Mouse (Mus musculus): ENCODE measurements around the gene Trp53rkb. TPM values are rescaled to one million over a fixed set of nuclear protein-coding genes. Genes with fewer than 3 reads are reported as not detected.

Gene Trp53rkb
- polyA plus RNA-seq, 1 experiment from 2014 or later: 11.1 TPM

- H3K9me3 ChIP-seq: no peaks in the 10 kb centered on the region
- no peak for DNase-seq (ENCODE audit: extremely low spot score, low spot score)
- no peaks in the 10 kb centered on the region for H3K27me3 ChIP-seq (ENCODE audit: poor library complexity, severe bottlenecking)
- H3K36me3 ChIP-seq (replicated peaks): no peaks in the 10 kb centered on the region; the same call in 1 of the 2 replicates
- no peak overlapping the region for H3K27ac ChIP-seq
- peaks cover 15% of the 10 kb centered on the region for H3K4me1 ChIP-seq
- WGBS: 95% methylated on average over 5 of the region's 5 CpGs
- H3K4me3 ChIP-seq: no peak overlapping the region
Measured at GRCm38 (mm10) chr2:166824386-166824785, 32.1 kb downstream of the Trp53rkb start.

GRCm38 (mm10) chr2:166824998-166825397, 32.7 kb downstream of the Trp53rkb start:
- H3K27me3 ChIP-seq (ENCODE audit: poor library complexity, severe bottlenecking): no peaks in the 10 kb centered on the region
- WGBS: 93% methylated on average over 5 of the region's 5 CpGs
- no peak overlapping the region for H3K27ac ChIP-seq
- no peaks in the 10 kb centered on the region; the same call in 1 of the 2 replicates for H3K36me3 ChIP-seq (replicated peaks)
- H3K4me3 ChIP-seq: no peak overlapping the region
- DNase-seq (ENCODE audit: extremely low spot score, low spot score): no peak
- H3K4me1 ChIP-seq: peaks cover 15% of the 10 kb centered on the region
- H3K9me3 ChIP-seq: no peaks in the 10 kb centered on the region

DNA sequence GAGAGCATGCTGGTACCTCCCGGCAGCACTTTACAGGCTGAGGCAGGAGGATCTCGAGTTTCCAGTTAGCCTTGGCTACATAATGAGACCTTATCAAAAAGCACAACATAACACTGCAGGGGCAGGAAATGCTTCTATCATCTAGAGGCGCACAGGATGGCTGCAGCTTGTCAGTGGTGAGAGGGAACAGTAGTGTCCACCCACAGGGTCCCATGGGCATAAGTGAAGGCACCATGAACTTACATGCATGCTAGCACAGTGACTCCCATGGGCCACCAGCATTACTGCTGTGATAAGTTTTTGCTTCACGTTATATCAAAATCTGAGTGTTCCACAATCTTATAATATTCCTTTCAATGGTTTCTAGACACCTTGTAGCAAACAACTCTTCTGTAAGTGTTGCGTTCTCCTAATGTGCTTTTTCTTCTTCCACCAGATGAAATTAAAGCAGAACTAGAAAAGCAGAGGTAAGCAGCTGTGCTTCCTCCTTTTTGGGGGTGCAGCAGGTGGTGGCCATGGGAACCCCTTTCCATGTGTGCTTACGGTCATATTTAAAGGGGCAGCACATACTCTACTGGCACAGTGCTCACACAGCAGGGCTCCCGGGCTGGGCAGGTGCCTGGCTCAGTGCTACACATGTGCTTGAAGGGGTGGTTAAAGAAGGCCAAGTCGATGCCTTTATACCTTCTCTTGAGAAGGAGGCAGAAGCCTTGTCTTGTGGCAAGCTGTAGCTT, 34.3 kb downstream of the Trp53rkb start:
- 91% methylated on average over 8 of the region's 8 CpGs for whole genome bisulfite sequencing
- H3K4me3 ChIP-seq: no peak overlapping the region
- H3K36me3 ChIP-seq (replicated peaks): no peaks in the 10 kb centered on the region; the same call in 1 of the 2 replicates
- no peak overlapping the region for H3K27ac ChIP-seq
- H3K9me3 ChIP-seq: no peaks in the 10 kb centered on the region
- 0 out of 2 replicates have a peak, but pooled peaks cover 5% of the 10 kb centered on the region for H3K4me1 ChIP-seq
- H3K27me3 ChIP-seq (ENCODE audit: poor library complexity, severe bottlenecking): no peaks in the 10 kb centered on the region
- DNase-seq (ENCODE audit: extremely low spot score, low spot score): no peak

GRCm38 (mm10) chr2:166828306-166828705, 36.0 kb downstream of the Trp53rkb start:
- 93% methylated on average over 12 of the region's 12 CpGs for WGBS
- H3K27me3 ChIP-seq (ENCODE audit: poor library complexity, severe bottlenecking): no peaks in the 10 kb centered on the region
- H3K4me1 ChIP-seq: no peaks in the 10 kb centered on the region
- H3K9me3 ChIP-seq: no peaks in the 10 kb centered on the region
- H3K27ac ChIP-seq: no peak overlapping the region
- DNase-seq (ENCODE audit: extremely low spot score, low spot score): no peak
- H3K36me3 ChIP-seq (replicated peaks): no peaks in the 10 kb centered on the region; the same call in 1 of the 2 replicates
- no peak overlapping the region for H3K4me3 ChIP-seq

DNA sequence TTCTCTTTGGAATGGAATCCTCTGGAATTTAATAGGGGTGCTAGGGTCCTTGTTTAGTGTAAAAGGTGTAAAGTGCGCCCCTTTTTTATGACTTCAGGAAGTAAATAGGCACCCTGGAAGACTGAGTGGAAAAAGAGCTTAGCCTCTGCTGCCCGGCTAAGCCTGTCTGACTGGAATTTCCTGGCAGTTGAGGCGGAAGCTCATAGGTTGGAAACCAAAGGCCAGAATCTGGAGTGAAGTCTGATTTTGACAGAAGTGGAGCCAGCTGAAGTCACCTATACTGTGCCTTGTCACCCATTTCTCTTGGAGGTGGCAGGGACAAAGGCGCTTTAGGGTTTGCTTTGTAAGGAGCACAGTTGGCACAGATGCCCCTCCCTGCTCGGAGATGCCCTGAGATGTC, 38.0 kb downstream of the Trp53rkb start:
- Histone ChIP-seq H3K4me1 (0 out of 2 replicates have a peak, but pooled peaks cover 3% of the 10 kb centered on the region), H3K9me3 (no peaks in the 10 kb centered on the region), H3K27me3 (ENCODE audit: poor library complexity, severe bottlenecking) (no peaks in the 10 kb centered on the region), H3K27ac (no peak overlapping the region), H3K36me3 (replicated peaks) (peaks cover 6% of the 10 kb centered on the region), H3K4me3 (no peak overlapping the region)
- 91% methylated on average over 5 of the region's 5 CpGs for WGBS
- DNase-seq (ENCODE audit: extremely low spot score, low spot score): no peak

DNA sequence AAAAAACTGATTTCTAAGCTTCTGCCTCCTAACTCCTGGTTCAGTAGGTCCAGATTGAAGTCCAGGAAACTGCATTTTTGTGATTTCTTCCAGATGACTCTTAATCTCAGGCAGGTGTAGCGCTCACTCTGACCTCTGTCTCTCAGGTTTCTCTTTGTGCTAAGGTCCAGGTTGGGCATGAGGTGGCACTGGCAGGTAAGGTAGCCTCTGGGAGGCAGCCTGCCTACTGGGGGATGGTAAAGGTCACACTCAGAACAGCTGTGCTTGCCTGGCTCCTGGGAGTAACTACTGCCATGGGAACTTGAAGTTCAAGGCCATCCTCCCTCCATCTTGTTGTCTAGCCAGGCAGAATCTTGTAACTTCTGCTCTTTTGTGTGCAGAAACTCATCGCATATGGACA, 41.8 kb downstream of the Trp53rkb start:
- H3K4me3 ChIP-seq: no peak overlapping the region
- peaks cover 20% of the 10 kb centered on the region for H3K36me3 ChIP-seq (replicated peaks)
- H3K27ac ChIP-seq: 0 out of 2 replicates have a peak overlapping the region, but pooled peaks have one; percentile 20
- H3K4me1 ChIP-seq: 0 out of 2 replicates have a peak, but pooled peaks cover 3% of the 10 kb centered on the region
- WGBS: 97% methylated on average over 2 of the region's 2 CpGs
- DNase-seq (ENCODE audit: extremely low spot score, low spot score): no peak
- no peaks in the 10 kb centered on the region for H3K27me3 ChIP-seq (ENCODE audit: poor library complexity, severe bottlenecking)
- no peaks in the 10 kb centered on the region for H3K9me3 ChIP-seq

DNA sequence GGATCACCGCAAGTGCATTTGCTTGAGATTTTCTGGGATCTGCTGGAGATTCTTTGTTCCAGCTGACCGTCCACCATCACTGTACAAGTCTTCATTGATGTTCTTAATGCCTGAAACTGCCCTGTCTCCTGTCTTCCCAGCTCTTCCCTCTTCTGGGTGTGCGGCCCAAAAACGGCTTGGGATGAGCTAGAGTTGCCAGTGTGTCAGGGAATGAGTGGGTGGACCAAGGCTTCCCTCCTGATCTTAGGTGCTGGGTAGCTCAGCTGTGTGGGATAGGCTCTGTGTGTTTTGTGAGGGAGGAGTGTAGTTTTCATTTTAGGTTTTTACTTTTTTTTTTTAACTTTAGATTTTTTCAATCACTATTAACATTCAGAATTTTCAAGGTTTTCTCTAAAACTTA, 42.5 kb downstream of the Trp53rkb start:
- H3K36me3 ChIP-seq (replicated peaks): peaks cover 20% of the 10 kb centered on the region
- H3K27ac ChIP-seq: no peak overlapping the region
- H3K4me1 ChIP-seq: 0 out of 2 replicates have a peak, but pooled peaks cover 3% of the 10 kb centered on the region
- DNase-seq (ENCODE audit: extremely low spot score, low spot score): no peak
- no peaks in the 10 kb centered on the region for H3K27me3 ChIP-seq (ENCODE audit: poor library complexity, severe bottlenecking)
- H3K4me3 ChIP-seq: no peak overlapping the region
- 96% methylated on average over 4 of the region's 4 CpGs for WGBS
- no peaks in the 10 kb centered on the region for H3K9me3 ChIP-seq

GRCm38 (mm10) chr2:166835581-166835980, 43.2 kb downstream of the Trp53rkb start:
- Histone ChIP-seq H3K27ac (no peak overlapping the region), H3K4me3 (no peak overlapping the region), H3K9me3 (no peaks in the 10 kb centered on the region), H3K36me3 (replicated peaks) (peaks cover 21% of the 10 kb centered on the region), H3K27me3 (ENCODE audit: poor library complexity, severe bottlenecking) (no peaks in the 10 kb centered on the region), H3K4me1 (0 out of 2 replicates have a peak, but pooled peaks cover 3% of the 10 kb centered on the region)
- DNase-seq (ENCODE audit: extremely low spot score, low spot score): no peak
- 87% methylated on average over 5 of the region's 5 CpGs for WGBS

DNA sequence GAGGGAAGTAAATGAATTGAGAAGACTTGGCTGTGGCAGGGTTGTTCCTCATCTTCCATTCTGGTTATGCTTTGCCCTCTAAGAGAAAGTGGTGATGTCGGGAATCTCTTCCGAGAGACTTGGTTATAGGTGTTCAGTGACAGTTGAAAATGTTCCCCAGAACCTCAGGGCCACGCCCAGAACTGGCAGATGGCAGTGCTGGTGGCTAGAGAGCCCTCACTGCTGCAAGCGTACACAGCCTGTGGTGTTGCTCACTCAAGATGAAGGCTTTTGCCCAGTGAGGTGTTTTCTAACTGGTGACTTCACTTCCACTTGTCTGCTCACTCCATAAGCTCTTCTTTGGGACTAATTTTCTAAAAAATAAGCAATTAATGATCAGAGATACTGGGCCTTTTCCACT, 49.5 kb downstream of the Trp53rkb start:
- no peak overlapping the region for H3K27ac ChIP-seq
- WGBS: 86% methylated on average over 4 of the region's 4 CpGs
- H3K4me1 ChIP-seq: no peaks in the 10 kb centered on the region
- H3K9me3 ChIP-seq: no peaks in the 10 kb centered on the region
- H3K4me3 ChIP-seq: no peak overlapping the region
- H3K36me3 ChIP-seq (replicated peaks): peaks cover 34% of the 10 kb centered on the region
- H3K27me3 ChIP-seq (ENCODE audit: poor library complexity, severe bottlenecking): no peaks in the 10 kb centered on the region
- no peak for DNase-seq (ENCODE audit: extremely low spot score, low spot score)

Other genes with a start within 250 kb of the Trp53rkb start
- gene Prex1, start 78.7 kb upstream of the Trp53rkb start, polyA plus RNA-seq (2016; fragmentation: Nextera tagmentation; extraction: Ambion mirVana): 24.3 and 25.5 TPM in 2 replicates
- 4.9 and 5.4 TPM in 2 replicates for gene Arfgef2, start 13.1 kb downstream of the Trp53rkb start, polyA plus RNA-seq (2016; fragmentation: Nextera tagmentation; extraction: Ambion mirVana)
- gene Cse1l, start 113.5 kb downstream of the Trp53rkb start, polyA plus RNA-seq (2016; fragmentation: Nextera tagmentation; extraction: Ambion mirVana): 226 and 242 TPM in 2 replicates
- gene Stau1, start 203.8 kb downstream of the Trp53rkb start, polyA plus RNA-seq (2016; fragmentation: Nextera tagmentation; extraction: Ambion mirVana): 87.9 and 91.6 TPM in 2 replicates
- 76.1 and 77.8 TPM in 2 replicates for gene Ddx27, start 222.7 kb downstream of the Trp53rkb start, polyA plus RNA-seq (2016; fragmentation: Nextera tagmentation; extraction: Ambion mirVana)

Measured in forebrain, embryonic 10.5 days (tissue).